Mouse (Mus musculus) heart, adult 2 months (tissue): ENCODE data around the gene Stox2. TPM values are rescaled to one million over a fixed set of nuclear protein-coding genes. Genes with fewer than 3 reads are reported as not detected.

Experiments
- DNase-seq, 2 experiments: peaks; one replicate each; pipeline ENCODE4 v3.0.0; 2021
- H3K27ac ChIP-seq: fragments of 200-600 bp; 2 replicates; pipeline ENCODE4 v1.8.1; 2022
- H3K27me3 ChIP-seq: fragments of 200-500 bp; 2 replicates; pipeline ENCODE4 v1.6.1; 2012; ENCODE audit warnings: mild to moderate bottlenecking, low read length, inconsistent platforms, mixed read lengths; ENCODE audit not compliant: control insufficient read depth, insufficient read depth
- H3K36me3 ChIP-seq: fragments of 200-500 bp; 2 replicates; pipeline ENCODE4 v1.6.1; 2012; ENCODE audit warnings: low read length, inconsistent platforms; ENCODE audit not compliant: control insufficient read depth, insufficient read depth
- H3K4me1 ChIP-seq: fragments of 200-500 bp; 2 replicates; pipeline ENCODE4 v1.6.1; 2011; ENCODE audit warnings: low read length; ENCODE audit not compliant: control insufficient read depth, insufficient read depth
- H3K4me3 ChIP-seq: fragments of 200-600 bp; 2 replicates; pipeline ENCODE4 v1.8.1; 2022
- H3K79me2 ChIP-seq: fragments of 200-500 bp; replicated peaks from 2 replicates; pipeline ENCODE4 v1.6.1; 2012; ENCODE audit warnings: mild to moderate bottlenecking, inconsistent platforms, low read length, moderate library complexity, mixed read lengths; ENCODE audit not compliant: control insufficient read depth, insufficient read depth
- H3K9ac ChIP-seq: fragments of 200-500 bp; 2 replicates; pipeline ENCODE4 v1.6.1; 2012; ENCODE audit warnings: low read depth, mild to moderate bottlenecking, control low read depth, inconsistent platforms, low read length, mixed read lengths
- CTCF ChIP-seq: fragments of 200-600 bp; IDR thresholded peaks from 2 replicates; pipeline ENCODE4 v1.8.1; 2022; ENCODE audit warnings: antibody characterized with exemption, mild to moderate bottlenecking, moderate library complexity
- EP300 ChIP-seq: fragments of 200-500 bp; IDR thresholded peaks from 2 replicates; pipeline ENCODE4 v1.6.1; 2011; ENCODE audit warnings: low read depth, low read length, control low read depth; ENCODE audit not compliant: insufficient read depth
- POLR2A ChIP-seq: fragments of 200-500 bp; IDR thresholded peaks from 2 replicates; pipeline ENCODE4 v1.6.1; 2011; ENCODE audit warnings: mild to moderate bottlenecking, low read depth, low read length, control low read depth; ENCODE audit not compliant: insufficient read depth
- WGBS: fragments of 180-500 bp; shearing (Covaris S2); methylation state at CpG from one replicate; pipeline ENCODE4 v1.1.7; 2018; 5-methylcytosine and 5-hydroxymethylcytosine counted together
- intact Hi-C: fragments of 180-260 bp; cut with DNase I; formaldehyde crosslinking; loops from one replicate; pipeline ENCODE4 v1.15.1; 2025
- polyA plus RNA-seq: library from polyadenylated mRNA; depleted of rRNA; stranded (reverse); fragments of >200 nt; gene quantifications from 2 replicates; pipeline ENCODE4 v1.2.3, GENCODE M21; 2012
- total RNA-seq, 2 experiments: library from RNA; stranded (reverse); gene quantifications; 2 replicates each; pipeline ENCODE4 v1.2.3; 2021

The Stox2 gene
- total and polyA plus RNA-seq, 3 experiments = 2.6 to 11.3 (median 10.1) TPM

DNA sequence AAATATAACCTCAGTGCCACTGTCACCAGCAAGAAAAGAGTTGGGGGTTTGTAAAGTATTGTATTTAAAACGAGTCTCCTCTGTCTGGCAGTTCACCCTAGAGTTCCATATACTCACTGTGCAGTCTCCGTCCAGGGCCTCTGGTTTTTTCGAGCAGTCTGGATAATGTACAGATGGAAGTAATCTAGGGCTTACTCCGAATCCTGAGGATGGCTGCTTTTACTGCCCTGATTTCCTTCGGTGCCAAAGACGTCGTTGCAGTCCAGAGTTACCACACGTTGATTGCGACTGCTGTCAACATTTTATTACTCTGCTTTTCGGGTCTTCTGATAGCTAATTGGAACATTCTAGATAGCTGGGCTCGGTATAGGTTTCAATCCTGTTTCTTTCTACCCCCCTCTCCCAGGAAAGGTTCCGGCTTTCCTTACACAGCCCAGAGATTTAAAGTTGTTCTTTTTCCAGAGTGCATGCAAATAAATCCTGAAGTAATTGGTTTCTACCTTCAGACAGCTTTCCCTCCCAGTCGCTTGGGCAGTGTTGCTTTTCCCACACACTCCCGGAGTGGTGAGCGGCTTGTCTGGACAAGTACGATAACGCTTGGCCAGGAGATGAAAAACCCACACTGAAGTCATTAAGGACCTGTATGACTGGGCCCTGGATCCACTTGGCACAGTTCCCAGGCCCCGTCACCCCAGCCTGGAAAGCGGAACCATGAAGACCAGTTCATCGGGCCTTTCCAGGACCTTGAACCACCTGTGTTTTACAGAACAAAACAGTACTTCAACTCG lies 94.1 kb downstream of the Stox2 start:
- Histone ChIP-seq H3K36me3 (peaks cover 2% of the 10 kb centered on the region; the same call in 1 of the 2 replicates), H3K79me2 (0 out of 2 replicates have a peak, but pooled peaks cover 3% of the 10 kb centered on the region), H3K4me1 (peaks cover 7% of the 10 kb centered on the region), H3K27me3 (no peaks in the 10 kb centered on the region), H3K27ac (peak overlapping the region; percentile 65), H3K4me3 (peak overlapping the region; percentile 31), H3K9ac (no peak overlapping the region)
- WGBS = 21% methylated on average over 21 of the region's 21 CpGs
- intact Hi-C loops = loop anchor here (5.0 kb wide), 1 partner anchor 135 kb away; no protein-coding TSS in a partner anchor
- TF ChIP-seq CTCF (no peak), POLR2A (no peak), EP300 (no peak)
- peak; percentile 69 to 77 for DNase-seq

DNA sequence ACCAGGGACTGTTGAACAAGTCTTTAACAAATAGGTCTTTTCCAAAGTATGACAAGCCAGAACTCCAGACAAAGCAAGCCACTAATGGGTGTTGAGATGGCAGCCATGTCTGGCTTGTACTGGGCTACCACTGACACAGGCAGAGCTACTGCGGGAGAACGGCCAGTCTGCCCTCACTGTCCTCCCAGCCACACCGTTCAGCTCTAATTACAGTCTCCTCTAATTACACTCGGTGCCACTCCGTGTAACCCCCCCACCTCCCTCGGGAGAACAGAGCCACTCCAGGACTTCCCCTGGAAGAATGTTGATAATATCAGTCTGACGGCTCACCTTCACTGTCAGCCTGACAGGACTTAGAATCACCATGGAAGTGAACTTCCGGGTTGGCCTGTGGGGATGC lies 97.1 kb downstream of the Stox2 start:
- no peaks in the 10 kb centered on the region for H3K27me3 ChIP-seq
- peaks cover 2% of the 10 kb centered on the region; the same call in 1 of the 2 replicates for H3K36me3 ChIP-seq
- WGBS = 31% methylated on average over 8 of the region's 8 CpGs
- no peak overlapping the region for H3K9ac ChIP-seq
- DNase-seq = no peak
- TF ChIP-seq POLR2A (no peak), CTCF (no peak), EP300 (no peak)
- no peak overlapping the region for H3K27ac ChIP-seq
- H3K4me1 ChIP-seq = peaks cover 6% of the 10 kb centered on the region
- no peak overlapping the region for H3K4me3 ChIP-seq
- intact Hi-C loops = loop anchor here (5.0 kb wide), 1 partner anchor 62 kb away; no protein-coding TSS in a partner anchor
- H3K79me2 ChIP-seq = 0 out of 2 replicates have a peak, but pooled peaks cover 5% of the 10 kb centered on the region

DNA sequence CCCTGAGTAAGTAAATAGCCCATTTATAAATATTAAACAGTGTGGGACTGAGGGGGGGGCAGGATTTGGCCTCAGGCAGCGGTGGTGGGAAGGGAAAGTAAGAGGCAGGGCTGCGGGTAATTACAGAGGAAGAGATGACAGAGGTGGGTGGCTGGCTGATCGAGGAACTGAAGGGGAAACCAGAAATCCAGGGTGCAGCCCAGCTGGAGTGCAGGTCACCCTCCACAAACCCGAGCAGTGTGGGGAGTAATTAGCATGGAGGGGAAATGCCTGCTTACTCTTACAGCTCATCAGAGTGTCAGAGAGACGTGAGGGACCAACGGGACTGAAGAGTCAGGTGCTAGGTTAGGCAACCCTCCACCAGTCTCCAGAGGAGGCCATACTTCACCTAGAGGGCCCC lies 98.4 kb downstream of the Stox2 start:
- Histone ChIP-seq H3K27ac (no peak overlapping the region), H3K36me3 (peaks cover 2% of the 10 kb centered on the region; the same call in 1 of the 2 replicates), H3K27me3 (no peaks in the 10 kb centered on the region), H3K4me1 (peaks cover 6% of the 10 kb centered on the region), H3K9ac (no peak overlapping the region), H3K4me3 (no peak overlapping the region), H3K79me2 (0 out of 2 replicates have a peak, but pooled peaks cover 6% of the 10 kb centered on the region)
- no peak for DNase-seq
- WGBS = 49% methylated on average over 6 of the region's 6 CpGs
- intact Hi-C loops = loop anchor here (5.0 kb wide), 1 partner anchor 61 kb away; no protein-coding TSS in a partner anchor
- TF ChIP-seq CTCF (no peak), POLR2A (no peak)

DNA sequence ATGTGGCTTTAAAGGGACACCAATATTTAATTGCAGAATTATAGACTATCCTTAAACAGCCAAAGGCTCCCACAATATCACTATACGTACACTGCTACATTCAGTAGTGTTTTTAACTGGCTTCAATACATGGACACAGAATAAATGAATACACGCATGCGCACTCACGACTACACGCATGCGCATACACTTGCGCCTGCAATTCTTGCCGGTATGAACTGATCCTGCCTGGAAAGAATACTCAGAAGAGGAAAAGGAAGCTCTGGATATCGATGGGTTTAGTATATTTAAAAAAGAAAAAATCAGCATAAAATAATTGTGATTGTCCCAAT lies 100.4 kb downstream of the Stox2 start:
- no peak overlapping the region for H3K9ac ChIP-seq
- WGBS = 89% methylated on average over 9 of the region's 9 CpGs
- TF ChIP-seq POLR2A (no peak), CTCF (no peak), EP300 (no peak)
- peaks cover 8% of the 10 kb centered on the region for H3K4me1 ChIP-seq
- no peak for DNase-seq
- intact Hi-C loops = loop anchor here (5.0 kb wide), 1 partner anchor 58 kb away; no protein-coding TSS in a partner anchor
- peaks cover 7% of the 10 kb centered on the region; the same call in 1 of the 2 replicates for H3K79me2 ChIP-seq
- H3K27me3 ChIP-seq = no peaks in the 10 kb centered on the region
- H3K36me3 ChIP-seq = no peaks in the 10 kb centered on the region
- peak overlapping the region; percentile 71 for H3K27ac ChIP-seq
- H3K4me3 ChIP-seq = no peak overlapping the region

DNA sequence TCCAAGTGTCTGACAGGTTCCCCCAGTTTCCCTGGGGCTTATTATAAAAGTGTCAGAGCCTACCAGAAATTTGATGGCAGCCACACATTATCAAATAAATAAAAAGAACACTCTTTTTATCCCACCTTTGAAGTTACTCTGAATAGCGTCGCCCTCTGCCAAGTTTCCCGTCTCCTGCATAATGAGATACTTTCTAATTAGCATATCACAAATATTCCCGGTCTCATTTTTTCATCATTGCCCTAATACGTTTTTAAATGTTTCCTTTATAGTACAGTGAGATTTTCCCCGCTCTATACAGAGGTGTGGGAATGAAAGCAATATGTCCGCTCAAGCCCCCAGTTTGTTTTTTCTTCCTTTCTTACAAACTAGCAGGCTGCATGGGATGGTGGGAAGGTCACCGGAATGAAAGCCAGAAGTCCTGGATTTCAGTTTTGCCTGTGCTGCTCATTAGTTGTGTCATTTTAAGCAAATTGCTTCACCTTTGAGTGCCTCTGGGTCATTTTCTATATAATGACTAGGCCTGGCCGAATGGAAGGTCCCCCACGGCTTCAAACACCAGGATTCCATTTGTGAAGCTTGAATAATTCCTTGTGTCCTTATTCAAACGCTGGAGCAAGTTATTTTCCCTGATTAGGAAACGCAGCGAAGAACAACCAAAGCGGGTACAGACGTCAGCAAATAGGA lies 100.9 kb downstream of the Stox2 start:
- peaks cover 5% of the 10 kb centered on the region; the same call in 1 of the 2 replicates for H3K79me2 ChIP-seq
- 43% methylated on average over 15 of the region's 15 CpGs for WGBS
- H3K27me3 ChIP-seq = no peaks in the 10 kb centered on the region
- TF ChIP-seq POLR2A = no peak
- no peak for TF ChIP-seq CTCF
- no peak for TF ChIP-seq EP300
- no peak for DNase-seq
- H3K36me3 ChIP-seq = no peaks in the 10 kb centered on the region
- 0 out of 2 replicates have a peak overlapping the region, but pooled peaks have one; percentile 8 for H3K9ac ChIP-seq
- peak overlapping the region; percentile 71 for H3K27ac ChIP-seq
- peak overlapping the region; percentile 8; the same call in 1 of the 2 replicates for H3K4me3 ChIP-seq
- intact Hi-C loops = loop anchor here (5.0 kb wide), 1 partner anchor 58 kb away; no protein-coding TSS in a partner anchor
- H3K4me1 ChIP-seq = peaks cover 8% of the 10 kb centered on the region

DNA sequence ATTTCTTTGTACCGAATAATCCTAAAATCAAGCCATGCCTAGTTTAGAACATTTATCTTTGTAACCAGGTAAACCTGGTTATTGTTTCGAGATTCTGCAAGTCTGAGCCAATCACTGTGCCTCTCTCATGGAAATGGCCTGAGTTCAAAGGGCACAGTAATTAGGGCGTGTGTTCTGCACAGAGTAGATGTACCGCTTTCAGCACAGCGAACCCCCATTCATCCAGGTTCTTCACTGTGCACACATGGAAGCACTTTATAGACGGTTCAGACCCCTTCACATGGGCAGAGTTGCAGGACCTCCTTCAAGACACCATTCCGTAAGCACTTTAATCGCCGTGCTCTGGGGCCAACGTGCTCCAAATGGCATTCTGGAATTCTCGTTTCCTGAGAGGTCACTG lies 104.7 kb downstream of the Stox2 start:
- Histone ChIP-seq H3K4me1 (peaks cover 4% of the 10 kb centered on the region), H3K4me3 (no peak overlapping the region), H3K79me2 (peaks cover 5% of the 10 kb centered on the region; the same call in 1 of the 2 replicates), H3K27ac (no peak overlapping the region), H3K9ac (no peak overlapping the region), H3K36me3 (peaks cover 2% of the 10 kb centered on the region), H3K27me3 (no peaks in the 10 kb centered on the region)
- intact Hi-C loops = no loop called here
- no peak for DNase-seq
- TF ChIP-seq EP300 (no peak), CTCF (no peak), POLR2A (no peak)
- WGBS = 72% methylated on average over 11 of the region's 11 CpGs
